7 mouse cellular contexts compared by ENCODE assay signal in the genomic region with DNA sequence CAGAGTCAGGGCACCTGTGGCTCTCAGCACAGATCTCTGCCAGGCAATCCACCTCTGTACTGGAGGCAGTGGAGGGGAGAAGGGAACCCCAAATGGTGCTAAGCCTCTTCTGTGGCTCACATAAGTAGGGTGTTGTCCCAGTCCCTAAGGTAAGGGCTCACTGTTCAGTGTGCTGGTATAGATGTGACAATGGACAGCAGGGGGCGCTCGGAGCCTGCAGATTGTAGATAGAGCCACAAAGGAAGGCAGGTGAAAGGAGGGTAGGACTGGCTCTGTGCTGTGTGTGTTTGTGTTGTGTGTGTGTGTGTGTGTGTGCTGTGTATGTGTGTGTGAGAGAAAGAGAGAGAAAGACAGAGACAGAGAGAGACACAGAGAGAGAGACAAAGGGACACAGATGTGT. TPM values are rescaled to one million over a fixed set of nuclear protein-coding genes. Genes with fewer than 3 reads are reported as not detected.
A peak's percentile ranks its signal among the peaks of the same experiment; 100 is the strongest.
DNase-seq lines count a peak whose midpoint lies in the region; ATAC-seq and TF ChIP-seq lines count a peak whose summit lies in the region.

No protein-coding gene starts in this region.

- TF ChIP-seq CTCF in heart, adult 2 months (IDR thresholded peaks at IDR 0.05), result peak; percentile 76

- no peaks in the 10 kb centered on the region for H3K79me2 ChIP-seq in heart, adult 2 months (replicated peaks; ENCODE audit: control insufficient read depth, insufficient read depth, low read length)

- intact Hi-C loops in heart, adult 2 months (cut with DNase I), result loop anchor here (2.0 to 5.0 kb wide), 4 partner anchors 157 to 728 kb away; no protein-coding TSS in a partner anchor

- no peaks in the 10 kb centered on the region; the same call in 1 of the 2 replicates for H3K27me3 ChIP-seq in embryonic facial prominence, embryonic 10.5 days (replicated peaks; ENCODE audit: low read depth, poor library complexity, severe bottlenecking)
- H3K27me3 ChIP-seq in heart, adult 2 months (ENCODE audit: control insufficient read depth, insufficient read depth, low read length), result no peaks in the 10 kb centered on the region
- peaks cover 35% of the 10 kb centered on the region for H3K27me3 ChIP-seq in limb, embryonic 12.5 days
- no peaks in the 10 kb centered on the region for H3K27me3 ChIP-seq in midbrain, embryonic 16.5 days (ENCODE audit: control insufficient read depth, insufficient read depth, low read depth, low read length)

- peak; percentile 87; the same call in 1 of the 2 replicates for TF ChIP-seq EP300 in heart, adult 2 months (IDR thresholded peaks at IDR 0.05; ENCODE audit: insufficient read depth, low read depth, low read length)

- no peak overlapping the region for H3K27ac ChIP-seq in embryonic facial prominence, embryonic 10.5 days (replicated peaks)
- H3K27ac ChIP-seq in heart, adult 2 months, result no peak overlapping the region
- no peak overlapping the region for H3K27ac ChIP-seq in limb, embryonic 12.5 days
- H3K27ac ChIP-seq in midbrain, embryonic 16.5 days (ENCODE audit: low read length), result no peak overlapping the region

- peaks cover 28% of the 10 kb centered on the region for H3K4me1 ChIP-seq in embryonic facial prominence, embryonic 10.5 days
- peaks cover 5% of the 10 kb centered on the region; the same call in 1 of the 2 replicates for H3K4me1 ChIP-seq in heart, adult 2 months (ENCODE audit: control insufficient read depth, insufficient read depth, low read length)
- H3K4me1 ChIP-seq in limb, embryonic 12.5 days (replicated peaks), result peaks cover 2% of the 10 kb centered on the region; the same call in 1 of the 2 replicates
- no peaks in the 10 kb centered on the region for H3K4me1 ChIP-seq in midbrain, embryonic 16.5 days (ENCODE audit: control insufficient read depth, insufficient read depth, low read length)

- no peak overlapping the region for H3K4me3 ChIP-seq in embryonic facial prominence, embryonic 10.5 days
- no peak overlapping the region for H3K4me3 ChIP-seq in heart, adult 2 months
- H3K4me3 ChIP-seq in limb, embryonic 12.5 days (replicated peaks), result no peak overlapping the region
- H3K4me3 ChIP-seq in midbrain, embryonic 16.5 days (ENCODE audit: low read depth, low read length), result no peak overlapping the region

- H3K4me2 ChIP-seq in limb, embryonic 12.5 days, result no peak overlapping the region
- H3K4me2 ChIP-seq in midbrain, embryonic 16.5 days (ENCODE audit: low read length), result no peak overlapping the region

- no peaks in the 10 kb centered on the region for H3K36me3 ChIP-seq in embryonic facial prominence, embryonic 10.5 days (replicated peaks)
- H3K36me3 ChIP-seq in heart, adult 2 months (ENCODE audit: control insufficient read depth, insufficient read depth, low read length), result no peaks in the 10 kb centered on the region
- no peaks in the 10 kb centered on the region for H3K36me3 ChIP-seq in limb, embryonic 12.5 days
- no peaks in the 10 kb centered on the region for H3K36me3 ChIP-seq in midbrain, embryonic 16.5 days (ENCODE audit: control insufficient read depth, insufficient read depth, low read length)

- peak; percentile 74 for ATAC-seq in limb, embryonic 12.5 days (ENCODE audit: insufficient number of reproducible peaks, insufficient read depth, low FRiP score, low TSS enrichment, low read depth)
- peak; percentile 94 for ATAC-seq in midbrain, embryonic 16.5 days

- H3K9ac ChIP-seq in heart, adult 2 months (ENCODE audit: low read depth, low read length), result no peak overlapping the region
- H3K9ac ChIP-seq in limb, embryonic 12.5 days (replicated peaks), result no peak overlapping the region
- no peak overlapping the region for H3K9ac ChIP-seq in midbrain, embryonic 16.5 days (ENCODE audit: low read depth, low read length)

- TF ChIP-seq POLR2A in heart, adult 2 months (IDR thresholded peaks at IDR 0.05; ENCODE audit: insufficient read depth, low read depth, low read length), result no peak

- WGBS in embryonic facial prominence, embryonic 10.5 days, result 0% methylated on average over 2 of the region's 2 CpGs
- WGBS in heart, adult 2 months, result 3% methylated on average over 2 of the region's 2 CpGs
- 0% methylated on average over 2 of the region's 2 CpGs for WGBS in limb, embryonic 12.5 days
- 0% methylated on average over 2 of the region's 2 CpGs for WGBS in midbrain, embryonic 16.5 days

- peak; percentile 89 for DNase-seq in adrenal gland, postnatal 25 days
- DNase-seq in embryonic facial prominence, embryonic 10.5 days (ENCODE audit: low spot score), result peak; percentile 89
- peak; percentile 82 to 88 for DNase-seq in heart, adult 2 months
- peak; percentile 79 to 90 for DNase-seq in kidney, adult 8-10 months
- peak; percentile 64 to 87 for DNase-seq in spleen, postnatal 10 days (ENCODE audit: low spot score in 2 of 2)

- H3K9me3 ChIP-seq in embryonic facial prominence, embryonic 10.5 days, result no peaks in the 10 kb centered on the region
- no peaks in the 10 kb centered on the region for H3K9me3 ChIP-seq in limb, embryonic 12.5 days
- no peaks in the 10 kb centered on the region for H3K9me3 ChIP-seq in midbrain, embryonic 16.5 days (replicated peaks; ENCODE audit: control insufficient read depth, low read length, poor library complexity, severe bottlenecking)

RNA-seq across cellular contexts. Expression of a gene that starts 30.4 kb away (rescaled TPM):
- 1.0 and 1.3 TPM in 2 replicates for total RNA-seq in adrenal gland, postnatal 25 days (2021)
- 0.04 and 0.16 TPM in 2 replicates for polyA plus RNA-seq in embryonic facial prominence, embryonic 10.5 days (2016; fragmentation: Nextera tagmentation; extraction: Ambion mirVana)
- total RNA-seq in heart, adult 2 months (2021), result 1 to 10 TPM; 2.2 to 2.8 TPM
- polyA plus RNA-seq in heart, adult 2 months (2012; rRNA removed), result 2.0 and 3.2 TPM in 2 replicates
- polyA plus RNA-seq in limb, embryonic 12.5 days (2016; fragmentation: Nextera tagmentation; extraction: Ambion mirVana), result 0.09 and 0.26 TPM in 2 replicates
- 0.10 TPM in 2 replicates for polyA plus RNA-seq in midbrain, embryonic 16.5 days (2015; fragmentation: Nextera tagmentation; extraction: Ambion mirVana)

RNA-seq across cellular contexts. Expression of a gene that starts 46.5 kb away (rescaled TPM):
- 0.27 TPM in 1 of 2 replicates, not detected in the other for total RNA-seq in adrenal gland, postnatal 25 days (2021)
- polyA plus RNA-seq in embryonic facial prominence, embryonic 10.5 days (2016; fragmentation: Nextera tagmentation; extraction: Ambion mirVana), result 0.59 and 0.71 TPM in 2 replicates
- total RNA-seq in heart, adult 2 months (2021), result 1 to 10 TPM in 1 of 2 experiments, under 1 TPM in 1; 0.70 to 1.1 TPM
- polyA plus RNA-seq in heart, adult 2 months (2012; rRNA removed), result 2.5 and 6.3 TPM in 2 replicates
- 4.5 and 4.7 TPM in 2 replicates for polyA plus RNA-seq in limb, embryonic 12.5 days (2016; fragmentation: Nextera tagmentation; extraction: Ambion mirVana)
- polyA plus RNA-seq in midbrain, embryonic 16.5 days (2015; fragmentation: Nextera tagmentation; extraction: Ambion mirVana), result 0.19 and 0.26 TPM in 2 replicates

RNA-seq across cellular contexts. Expression of a gene that starts 55.5 kb away (rescaled TPM):
- total RNA-seq in adrenal gland, postnatal 25 days (2021), result 40.6 and 44.5 TPM in 2 replicates
- polyA plus RNA-seq in embryonic facial prominence, embryonic 10.5 days (2016; fragmentation: Nextera tagmentation; extraction: Ambion mirVana), result 86.5 and 91.5 TPM in 2 replicates
- total RNA-seq in heart, adult 2 months (2021), result 10 to 100 TPM; 21.2 to 22.4 TPM
- 26.4 and 29.3 TPM in 2 replicates for polyA plus RNA-seq in heart, adult 2 months (2012; rRNA removed)
- 66.9 and 67.4 TPM in 2 replicates for polyA plus RNA-seq in limb, embryonic 12.5 days (2016; fragmentation: Nextera tagmentation; extraction: Ambion mirVana)
- polyA plus RNA-seq in midbrain, embryonic 16.5 days (2015; fragmentation: Nextera tagmentation; extraction: Ambion mirVana), result 74.8 and 79.8 TPM in 2 replicates
